Mouse (Mus musculus): ENCODE measurements around the gene Prss32. TPM values are rescaled to one million over a fixed set of nuclear protein-coding genes. Genes with fewer than 3 reads are reported as not detected.

The Prss32 gene
- polyA plus RNA-seq, 1 experiment from 2014 or later, result not detected

DNA sequence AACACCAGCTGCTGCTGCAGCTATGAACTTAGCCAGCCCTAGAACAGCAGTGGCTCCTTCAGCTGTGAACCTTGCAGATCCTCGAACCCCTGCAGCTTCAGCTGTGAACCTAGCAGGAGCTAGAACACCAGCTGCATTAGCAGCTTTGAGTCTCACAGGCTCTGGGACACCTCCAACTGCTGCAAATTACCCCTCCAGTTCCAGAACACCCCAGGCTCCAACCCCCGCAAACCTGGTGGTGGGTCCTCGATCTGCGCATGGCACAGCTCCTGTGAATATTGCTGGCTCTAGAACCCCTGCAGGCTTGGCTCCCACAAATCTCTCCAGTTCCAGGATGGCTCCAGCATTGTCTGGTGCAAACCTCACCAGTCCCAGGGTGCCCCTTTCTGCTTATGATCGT, 22.9 kb upstream of the Prss32 start:
- Histone ChIP-seq H3K4me1 (no peaks in the 10 kb centered on the region), H3K9ac (no peak overlapping the region), H3K4me2 (no peak overlapping the region), H3K36me3 (ENCODE audit: poor library complexity, severe bottlenecking) (peaks cover 100% of the 10 kb centered on the region), H3K4me3 (no peak overlapping the region), H3K9me3 (replicated peaks) (peaks cover 20% of the 10 kb centered on the region), H3K27me3 (no peaks in the 10 kb centered on the region), H3K27ac (no peak overlapping the region)
- 97% methylated on average over 5 of the region's 5 CpGs for WGBS
- ATAC-seq, result no peak

- Histone ChIP-seq H3K36me3 (ENCODE audit: poor library complexity, severe bottlenecking) (peaks cover 100% of the 10 kb centered on the region), H3K9me3 (replicated peaks) (peaks cover 19% of the 10 kb centered on the region), H3K4me1 (peaks cover 11% of the 10 kb centered on the region), H3K27ac (no peak overlapping the region), H3K4me2 (no peak overlapping the region), H3K4me3 (no peak overlapping the region), H3K27me3 (no peaks in the 10 kb centered on the region), H3K9ac (no peak overlapping the region)
- ATAC-seq, result no peak
- WGBS, result 82% methylated on average over 6 of the region's 6 CpGs
Measured at GRCm38 (mm10) chr17:23822094-23822493, 21.6 kb upstream of the Prss32 start.

DNA sequence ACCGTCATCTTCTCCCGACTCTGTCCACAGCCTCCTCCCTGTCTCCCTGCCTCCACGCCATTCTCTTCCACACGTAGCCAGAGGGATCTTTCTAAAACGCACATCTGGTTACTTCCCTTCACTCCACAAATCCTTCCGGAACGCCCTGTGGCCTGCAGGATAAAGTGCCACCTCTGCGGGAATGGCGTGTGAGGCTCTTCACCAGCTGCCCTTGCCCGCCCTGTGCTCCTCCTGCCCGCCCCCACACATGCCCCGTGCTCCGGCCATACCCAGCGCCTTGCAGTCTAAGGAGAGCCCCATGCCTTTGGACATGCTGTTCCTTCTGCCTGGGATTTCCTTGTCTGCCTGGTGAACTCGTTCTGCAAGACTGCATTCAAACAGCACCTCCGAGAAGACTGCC, 20.6 kb upstream of the Prss32 start:
- ATAC-seq, result 0 out of 2 replicates have a peak, but pooled peaks have one; percentile 27

GRCm38 (mm10) chr17:23823614-23824013, 20.0 kb upstream of the Prss32 start:
- peaks cover 17% of the 10 kb centered on the region for H3K9me3 ChIP-seq (replicated peaks)
- H3K4me2 ChIP-seq, result no peak overlapping the region
- H3K27ac ChIP-seq, result no peak overlapping the region
- H3K27me3 ChIP-seq, result no peaks in the 10 kb centered on the region
- peaks cover 87% of the 10 kb centered on the region for H3K36me3 ChIP-seq (ENCODE audit: poor library complexity, severe bottlenecking)
- no peak overlapping the region for H3K9ac ChIP-seq
- 90% methylated on average over 12 of the region's 12 CpGs for WGBS
- peaks cover 24% of the 10 kb centered on the region for H3K4me1 ChIP-seq
- 0 out of 2 replicates have a peak, but pooled peaks have one; percentile 25 for ATAC-seq
- no peak overlapping the region for H3K4me3 ChIP-seq

More for the DNA sequence above, 20.6 kb upstream of the Prss32 start:
- peaks cover 93% of the 10 kb centered on the region for H3K36me3 ChIP-seq (ENCODE audit: poor library complexity, severe bottlenecking)
- H3K4me3 ChIP-seq, result no peak overlapping the region
- no peak overlapping the region for H3K27ac ChIP-seq
- H3K4me1 ChIP-seq, result peaks cover 20% of the 10 kb centered on the region
- 87% methylated on average over 16 of the region's 16 CpGs for WGBS
- peaks cover 19% of the 10 kb centered on the region for H3K9me3 ChIP-seq (replicated peaks)
- no peaks in the 10 kb centered on the region for H3K27me3 ChIP-seq
- H3K4me2 ChIP-seq, result no peak overlapping the region
- no peak overlapping the region for H3K9ac ChIP-seq

- no peak overlapping the region for H3K4me2 ChIP-seq
Measured at GRCm38 (mm10) chr17:23825591-23825990, 18.1 kb upstream of the Prss32 start.

DNA sequence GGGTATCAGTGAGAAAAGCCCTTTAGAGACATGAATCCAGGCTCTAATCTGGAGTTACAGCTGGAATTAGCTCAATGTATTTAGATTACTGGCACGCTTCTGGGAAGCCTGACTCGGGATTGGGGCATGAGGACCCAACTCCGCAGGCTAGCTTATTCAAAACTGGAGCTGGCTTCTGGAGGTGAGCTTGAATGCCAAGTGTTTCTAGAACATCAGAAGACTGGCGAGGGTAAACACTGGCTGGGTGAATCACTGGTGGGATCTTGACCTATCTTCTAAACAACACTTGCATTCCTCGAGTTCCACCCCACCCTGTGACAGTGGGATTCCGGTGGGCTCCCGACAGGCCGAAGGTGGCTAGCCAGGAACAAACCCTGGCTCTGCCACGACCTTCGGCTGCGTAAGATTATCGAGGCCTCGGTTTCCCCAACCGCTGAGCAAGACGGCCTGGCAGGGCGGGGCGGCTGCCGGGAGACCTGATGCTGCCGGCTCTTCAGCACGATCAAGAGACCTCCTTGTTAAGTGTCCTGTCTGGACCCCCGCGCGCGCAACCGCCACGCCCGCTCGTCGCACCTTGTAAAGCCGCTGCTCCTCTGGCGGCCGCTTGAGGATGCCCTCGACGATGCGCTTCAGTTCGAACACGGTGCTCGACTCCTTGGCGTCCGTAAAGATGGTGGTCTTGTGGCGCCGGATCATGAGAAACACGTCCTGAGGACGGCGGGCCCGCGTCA, 15.2 kb upstream of the Prss32 start:
- peaks cover 39% of the 10 kb centered on the region for H3K36me3 ChIP-seq (ENCODE audit: poor library complexity, severe bottlenecking)
- H3K9ac ChIP-seq, result peak overlapping the region; percentile 91
- H3K4me2 ChIP-seq, result peak overlapping the region; percentile 87
- ATAC-seq, result peak; percentile 80
- peak overlapping the region; percentile 95 for H3K27ac ChIP-seq
- WGBS, result under 1% methylated on average over 46 of the region's 47 CpGs
- peak overlapping the region; percentile 92 for H3K4me3 ChIP-seq
- peaks cover 24% of the 10 kb centered on the region for H3K4me1 ChIP-seq
- H3K9me3 ChIP-seq (replicated peaks), result no peaks in the 10 kb centered on the region
- peaks cover 25% of the 10 kb centered on the region for H3K27me3 ChIP-seq

More at GRCm38 (mm10) chr17:23825591-23825990, 18.1 kb upstream of the Prss32 start:
- H3K4me3 ChIP-seq, result no peak overlapping the region
- peaks cover 67% of the 10 kb centered on the region for H3K36me3 ChIP-seq (ENCODE audit: poor library complexity, severe bottlenecking)
- peaks cover 24% of the 10 kb centered on the region for H3K4me1 ChIP-seq
- no peaks in the 10 kb centered on the region for H3K9me3 ChIP-seq (replicated peaks)
- no peak overlapping the region for H3K9ac ChIP-seq
- peaks cover 1% of the 10 kb centered on the region for H3K27me3 ChIP-seq
- 87% methylated on average over 4 of the region's 4 CpGs for WGBS
- ATAC-seq, result no peak
- H3K27ac ChIP-seq, result no peak overlapping the region

- Histone ChIP-seq H3K4me2 (peak within 1 kb of the TSS; percentile 87), H3K27ac (peak within 1 kb of the TSS; percentile 95), H3K27me3 (peaks cover 32% of the 10 kb centered on the region), H3K4me1 (peaks cover 24% of the 10 kb centered on the region), H3K4me3 (peak within 1 kb of the TSS; percentile 92), H3K9ac (peak within 1 kb of the TSS; percentile 91), H3K36me3 (ENCODE audit: poor library complexity, severe bottlenecking) (peaks cover 32% of the 10 kb centered on the region), H3K9me3 (replicated peaks) (no peaks in the 10 kb centered on the region)
- ATAC-seq, result peak; percentile 96
- WGBS, result 3% methylated on average over 30 of the region's 42 CpGs
Measured at GRCm38 (mm10) chr17:23829064-23829619, 14.5 kb upstream of the Prss32 start, which contains the start of gene Elob. Gene Elob, minus strand, starts transcription at chr17:23829136.

GRCm38 (mm10) chr17:23831201-23831600, 12.5 kb upstream of the Prss32 start:
- WGBS, result 87% methylated on average over 1 of the region's 1 CpGs
- Histone ChIP-seq H3K27ac (no peak overlapping the region), H3K9me3 (replicated peaks) (no peaks in the 10 kb centered on the region), H3K4me3 (no peak overlapping the region), H3K4me1 (peaks cover 22% of the 10 kb centered on the region), H3K9ac (no peak overlapping the region), H3K4me2 (no peak overlapping the region), H3K36me3 (ENCODE audit: poor library complexity, severe bottlenecking) (peaks cover 11% of the 10 kb centered on the region), H3K27me3 (peaks cover 42% of the 10 kb centered on the region)
- no peak for ATAC-seq

- Histone ChIP-seq H3K4me1 (no peaks in the 10 kb centered on the region), H3K9me3 (replicated peaks) (no peaks in the 10 kb centered on the region), H3K36me3 (ENCODE audit: poor library complexity, severe bottlenecking) (no peaks in the 10 kb centered on the region), H3K4me3 (no peak within 1 kb of the TSS), H3K27ac (no peak within 1 kb of the TSS), H3K9ac (no peak within 1 kb of the TSS), H3K27me3 (peaks cover 41% of the 10 kb centered on the region), H3K4me2 (no peak within 1 kb of the TSS)
- 55% methylated on average over 8 of the region's 8 CpGs for WGBS
- no peak for ATAC-seq
Measured at GRCm38 (mm10) chr17:23836006-23836575, 7.6 kb upstream of the Prss32 start, which contains the start of gene Prss33. Gene Prss33, minus strand, starts transcription at chr17:23836056.

DNA sequence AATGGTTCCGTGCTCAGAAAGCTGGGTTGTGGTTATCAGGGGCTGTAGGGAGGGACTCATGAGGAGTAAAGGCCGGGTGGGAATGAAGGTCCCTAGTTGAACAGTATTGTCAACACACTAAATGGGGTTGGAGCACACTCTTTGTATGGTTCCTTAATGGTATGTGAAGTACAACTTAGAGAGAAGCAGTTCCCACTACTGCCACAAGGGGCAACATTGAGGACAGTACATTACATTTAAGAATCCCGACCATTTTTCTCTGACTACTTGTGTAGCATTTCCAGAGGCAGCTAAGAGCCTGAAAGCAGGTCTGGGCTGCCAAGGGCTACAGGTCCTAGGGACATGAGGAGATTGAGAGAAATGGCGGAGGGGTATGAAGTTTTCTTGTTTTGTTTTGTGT, 2.5 kb upstream of the Prss32 start:
- WGBS, result 29% methylated on average over 4 of the region's 4 CpGs
- ATAC-seq, result peak; percentile 33; the same call in 1 of the 2 replicates
- Histone ChIP-seq H3K36me3 (ENCODE audit: poor library complexity, severe bottlenecking) (no peaks in the 10 kb centered on the region), H3K4me3 (no peak overlapping the region), H3K27ac (no peak overlapping the region), H3K4me2 (no peak overlapping the region), H3K9ac (no peak overlapping the region), H3K9me3 (replicated peaks) (no peaks in the 10 kb centered on the region), H3K4me1 (0 out of 2 replicates have a peak, but pooled peaks cover 4% of the 10 kb centered on the region), H3K27me3 (peaks cover 9% of the 10 kb centered on the region; the same call in 1 of the 2 replicates)

GRCm38 (mm10) chr17:23843141-23843811, 379 bp upstream of the Prss32 start:
- 0 out of 2 replicates have a peak, but pooled peaks cover 4% of the 10 kb centered on the region for H3K4me1 ChIP-seq
- ATAC-seq, result 0 out of 2 replicates have a peak, but pooled peaks have one; percentile 36
- no peak overlapping the region for H3K4me3 ChIP-seq
- H3K36me3 ChIP-seq (ENCODE audit: poor library complexity, severe bottlenecking), result no peaks in the 10 kb centered on the region
- no peak overlapping the region for H3K9ac ChIP-seq
- H3K4me2 ChIP-seq, result peak overlapping the region; percentile 42
- WGBS, result 51% methylated on average over 23 of the region's 23 CpGs
- no peaks in the 10 kb centered on the region for H3K9me3 ChIP-seq (replicated peaks)
- peaks cover 11% of the 10 kb centered on the region; the same call in 1 of the 2 replicates for H3K27me3 ChIP-seq
- no peak overlapping the region for H3K27ac ChIP-seq

All from forebrain, embryonic 13.5 days (tissue).